29 mouse cellular contexts compared by ENCODE assay signal in the genomic region with DNA sequence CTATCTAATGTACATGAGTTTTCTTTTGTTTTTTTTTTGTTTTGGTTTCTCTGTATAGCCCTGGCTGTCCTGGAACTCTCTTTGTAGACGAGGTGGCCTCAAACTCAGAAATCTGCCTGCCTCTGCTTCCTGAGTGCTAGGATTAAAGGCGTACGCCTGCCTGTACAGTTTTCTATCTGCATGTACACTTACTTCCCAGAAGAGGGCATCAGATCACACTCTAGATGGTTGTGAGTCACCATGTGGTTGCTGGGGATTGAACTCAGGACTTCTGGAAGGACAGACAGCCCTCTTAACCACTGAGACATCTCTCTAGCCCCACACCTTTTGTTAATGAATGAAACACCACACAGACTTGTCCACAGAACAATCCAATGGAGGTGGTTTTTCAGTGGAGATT. TPM values are rescaled to one million over a fixed set of nuclear protein-coding genes. Genes with fewer than 3 reads are reported as not detected.
A peak's percentile ranks its signal among the peaks of the same experiment; 100 is the strongest.
DNase-seq lines count a peak whose midpoint lies in the region; ATAC-seq and TF ChIP-seq lines count a peak whose summit lies in the region.
"Had no signal": no experiment of that assay in that cellular context is flagged by ENCODE, and none has a peak within 500 bp of the region (broad histone marks: within the 10 kb centered on the region; RNA-seq: fewer than 3 reads in every experiment).

No protein-coding gene starts in this region.

- no peaks in the 10 kb centered on the region for H3K36me3 ChIP-seq in kidney, postnatal 0 days (ENCODE audit: insufficient read depth, low read length)
- H3K36me3 ChIP-seq in kidney, embryonic 14.5 days (ENCODE audit: control insufficient read depth, insufficient read depth, low read length): no peaks in the 10 kb centered on the region
- H3K36me3 ChIP-seq in limb, embryonic 10.5 days: no peaks in the 10 kb centered on the region
- H3K36me3 ChIP-seq: embryonic facial prominence, embryonic 12.5 days; limb, embryonic 15.5 days; midbrain, embryonic 10.5 days; neural tube, embryonic 12.5 days had no signal

- TF ChIP-seq CTCF in kidney, postnatal 0 days (IDR thresholded peaks at IDR 0.05; ENCODE audit: low read depth): peak; percentile 37; the same call in 1 of the 2 replicates

- DNase-seq in kidney, postnatal 0 days (ENCODE audit: low spot score): no peak
- DNase-seq in 416B (ENCODE audit: low read depth): peak; percentile 62
- peak; percentile 26 for DNase-seq in A20 (ENCODE audit: low read depth, low spot score)
- DNase-seq in R1 (ENCODE audit: low read depth, low spot score): peak; percentile 82
- no peak for DNase-seq in spleen, adult 18-20 months
- DNase-seq in adrenal gland, adult 18-20 months (ENCODE audit: low spot score in 2 of 2): no peak
- no peak for DNase-seq in limb, embryonic 10.5 days (ENCODE audit: low spot score)
- DNase-seq: adrenal gland, postnatal 25 days; cerebellum, adult 11-12 months; cerebellum, adult 9-11 months; embryo, embryonic 11 days; kidney, adult 8-10 months; kidney, postnatal 36 days; layer of hippocampus, postnatal 36 days; left cerebral cortex, postnatal 4 days; lung, postnatal 10 days; right cerebral cortex, adult 18-20 months; right cerebral cortex, postnatal 4 days; thymus, postnatal 14 days had no signal

- H3K9ac ChIP-seq in kidney, postnatal 0 days (ENCODE audit: low read depth, low read length): no peak overlapping the region
- H3K9ac ChIP-seq in kidney, embryonic 14.5 days (ENCODE audit: low read depth, low read length): no peak overlapping the region
- H3K9ac ChIP-seq: embryonic facial prominence, embryonic 12.5 days; limb, embryonic 15.5 days; neural tube, embryonic 12.5 days had no signal

- H3K27me3 ChIP-seq in kidney, postnatal 0 days (ENCODE audit: insufficient read depth, low read length): no peaks in the 10 kb centered on the region
- H3K27me3 ChIP-seq in kidney, embryonic 14.5 days (ENCODE audit: control insufficient read depth, insufficient read depth, low read length): no peaks in the 10 kb centered on the region
- H3K27me3 ChIP-seq in limb, embryonic 10.5 days (ENCODE audit: low read depth, poor library complexity, severe bottlenecking): no peaks in the 10 kb centered on the region
- H3K27me3 ChIP-seq: limb, embryonic 15.5 days; neural tube, embryonic 12.5 days had no signal

- no peak overlapping the region for H3K4me3 ChIP-seq in kidney, postnatal 0 days (replicated peaks; ENCODE audit: low read depth, low read length)
- no peak overlapping the region for H3K4me3 ChIP-seq in kidney, embryonic 14.5 days (ENCODE audit: low read length)
- H3K4me3 ChIP-seq in limb, embryonic 10.5 days: no peak overlapping the region
- H3K4me3 ChIP-seq: embryonic facial prominence, embryonic 12.5 days; limb, embryonic 15.5 days; midbrain, embryonic 10.5 days; neural tube, embryonic 12.5 days had no signal

- no peaks in the 10 kb centered on the region for H3K9me3 ChIP-seq in kidney, postnatal 0 days (replicated peaks; ENCODE audit: low read length)
- no peaks in the 10 kb centered on the region; the same call in 1 of the 2 replicates for H3K9me3 ChIP-seq in kidney, embryonic 14.5 days (ENCODE audit: control insufficient read depth, low read length)
- H3K9me3 ChIP-seq in limb, embryonic 10.5 days (replicated peaks): no peaks in the 10 kb centered on the region
- H3K9me3 ChIP-seq: embryonic facial prominence, embryonic 12.5 days; limb, embryonic 15.5 days; midbrain, embryonic 10.5 days; neural tube, embryonic 12.5 days had no signal

- no peaks in the 10 kb centered on the region; the same call in 1 of the 2 replicates for H3K4me1 ChIP-seq in kidney, postnatal 0 days (replicated peaks; ENCODE audit: insufficient read depth, low read length)
- peaks cover 20% of the 10 kb centered on the region for H3K4me1 ChIP-seq in kidney, embryonic 14.5 days (ENCODE audit: control insufficient read depth, insufficient read depth, low read length)
- peaks cover 17% of the 10 kb centered on the region for H3K4me1 ChIP-seq in limb, embryonic 10.5 days
- H3K4me1 ChIP-seq: neural tube, embryonic 12.5 days had no signal

- WGBS in kidney, postnatal 0 days: 94% methylated on average over 3 of the region's 3 CpGs
- 89% methylated on average over 3 of the region's 3 CpGs for WGBS in kidney, embryonic 14.5 days
- WGBS in limb, embryonic 10.5 days: 91% methylated on average over 3 of the region's 3 CpGs

- no peak for ATAC-seq in kidney, postnatal 0 days (replicated peaks; ENCODE audit: low FRiP score, low read depth)
- no peak for ATAC-seq in kidney, embryonic 14.5 days (ENCODE audit: low FRiP score, low TSS enrichment)
- ATAC-seq: forebrain, embryonic 14.5 days; hindbrain, embryonic 16.5 days; midbrain, embryonic 16.5 days had no signal

- no peak overlapping the region for H3K4me2 ChIP-seq in kidney, postnatal 0 days (ENCODE audit: low read length)
- H3K4me2 ChIP-seq in kidney, embryonic 14.5 days (replicated peaks; ENCODE audit: low read depth, low read length): no peak overlapping the region
- H3K4me2 ChIP-seq: embryonic facial prominence, embryonic 12.5 days; limb, embryonic 15.5 days; neural tube, embryonic 12.5 days had no signal

- no peak overlapping the region for H3K27ac ChIP-seq in kidney, postnatal 0 days
- H3K27ac ChIP-seq in kidney, embryonic 14.5 days (ENCODE audit: low read depth, low read length): no peak overlapping the region
- H3K27ac ChIP-seq in limb, embryonic 10.5 days: no peak overlapping the region
- H3K27ac ChIP-seq: embryonic facial prominence, embryonic 12.5 days; limb, embryonic 15.5 days; macrophage; midbrain, embryonic 10.5 days; neural tube, embryonic 12.5 days had no signal

RNA-seq across cellular contexts. Expression of a gene that starts 7.0 kb away (rescaled TPM):
- polyA plus RNA-seq in kidney, postnatal 0 days (2015; fragmentation: Nextera tagmentation; extraction: Ambion mirVana): 18.3 and 19.3 TPM in 2 replicates
- polyA plus RNA-seq in kidney, embryonic 14.5 days (2014; fragmentation: Nextera tagmentation; extraction: Ambion mirVana): 10.4 and 16.1 TPM in 2 replicates
- total RNA-seq in adrenal gland, adult 18-20 months (2021): 10 to 100 TPM in 1 of 2 experiments, 1 to 10 TPM in 1; 7.3 to 12.0 TPM
- polyA plus RNA-seq in limb, embryonic 10.5 days (2016; fragmentation: Nextera tagmentation; extraction: Ambion mirVana): 9.5 and 13.3 TPM in 2 replicates

RNA-seq across cellular contexts. Expression of a gene that starts 36.5 kb away (rescaled TPM):
- polyA plus RNA-seq in kidney, postnatal 0 days (2015; fragmentation: Nextera tagmentation; extraction: Ambion mirVana): 0.68 and 0.83 TPM in 2 replicates
- 0.57 and 1.9 TPM in 2 replicates for polyA plus RNA-seq in kidney, embryonic 14.5 days (2014; fragmentation: Nextera tagmentation; extraction: Ambion mirVana)
- total RNA-seq in adrenal gland, adult 18-20 months (2021): 1 to 10 TPM; 1.3 to 2.8 TPM
- 0.67 and 0.75 TPM in 2 replicates for polyA plus RNA-seq in limb, embryonic 10.5 days (2016; fragmentation: Nextera tagmentation; extraction: Ambion mirVana)

RNA-seq across cellular contexts. Expression of a gene that starts 40.1 kb away (rescaled TPM):
- polyA plus RNA-seq in kidney, postnatal 0 days (2015; fragmentation: Nextera tagmentation; extraction: Ambion mirVana): 20.0 and 20.5 TPM in 2 replicates
- 26.1 and 47.3 TPM in 2 replicates for polyA plus RNA-seq in kidney, embryonic 14.5 days (2014; fragmentation: Nextera tagmentation; extraction: Ambion mirVana)
- 10 to 100 TPM; 23.6 to 33.5 TPM for total RNA-seq in adrenal gland, adult 18-20 months (2021)
- polyA plus RNA-seq in limb, embryonic 10.5 days (2016; fragmentation: Nextera tagmentation; extraction: Ambion mirVana): 52.1 and 54.1 TPM in 2 replicates

RNA-seq across cellular contexts. Expression of a gene that starts 40.9 kb away (rescaled TPM):
- polyA plus RNA-seq in kidney, postnatal 0 days (2015; fragmentation: Nextera tagmentation; extraction: Ambion mirVana): 0.39 and 0.45 TPM in 2 replicates
- 0.39 and 0.77 TPM in 2 replicates for polyA plus RNA-seq in kidney, embryonic 14.5 days (2014; fragmentation: Nextera tagmentation; extraction: Ambion mirVana)
- total RNA-seq in adrenal gland, adult 18-20 months (2021): not detected
- 0.35 and 0.65 TPM in 2 replicates for polyA plus RNA-seq in limb, embryonic 10.5 days (2016; fragmentation: Nextera tagmentation; extraction: Ambion mirVana)
- total RNA-seq: heart, adult 8-10 months had no signal
- polyA plus RNA-seq: macrophage had no signal

RNA-seq across cellular contexts. Expression of a gene that starts 51.8 kb away (rescaled TPM):
- polyA plus RNA-seq in kidney, postnatal 0 days (2015; fragmentation: Nextera tagmentation; extraction: Ambion mirVana): 14.4 and 16.3 TPM in 2 replicates
- polyA plus RNA-seq in kidney, embryonic 14.5 days (2014; fragmentation: Nextera tagmentation; extraction: Ambion mirVana): 19.0 and 24.4 TPM in 2 replicates
- 1 to 10 TPM; 8.3 to 8.9 TPM for total RNA-seq in adrenal gland, adult 18-20 months (2021)
- 24.5 and 26.5 TPM in 2 replicates for polyA plus RNA-seq in limb, embryonic 10.5 days (2016; fragmentation: Nextera tagmentation; extraction: Ambion mirVana)

Comparison
In these comparisons a context has a peak if more than half of its experiments do, and no peak if none do; other contexts are left out.
1. DNase-seq: peak in 416B (single experiment), A20 (single experiment) and R1 (single experiment); none in kidney, postnatal 0 days (single experiment), spleen, adult 18-20 months (0 of 2), adrenal gland, adult 18-20 months (0 of 2) and limb, embryonic 10.5 days (single experiment).